In the genomic region with DNA sequence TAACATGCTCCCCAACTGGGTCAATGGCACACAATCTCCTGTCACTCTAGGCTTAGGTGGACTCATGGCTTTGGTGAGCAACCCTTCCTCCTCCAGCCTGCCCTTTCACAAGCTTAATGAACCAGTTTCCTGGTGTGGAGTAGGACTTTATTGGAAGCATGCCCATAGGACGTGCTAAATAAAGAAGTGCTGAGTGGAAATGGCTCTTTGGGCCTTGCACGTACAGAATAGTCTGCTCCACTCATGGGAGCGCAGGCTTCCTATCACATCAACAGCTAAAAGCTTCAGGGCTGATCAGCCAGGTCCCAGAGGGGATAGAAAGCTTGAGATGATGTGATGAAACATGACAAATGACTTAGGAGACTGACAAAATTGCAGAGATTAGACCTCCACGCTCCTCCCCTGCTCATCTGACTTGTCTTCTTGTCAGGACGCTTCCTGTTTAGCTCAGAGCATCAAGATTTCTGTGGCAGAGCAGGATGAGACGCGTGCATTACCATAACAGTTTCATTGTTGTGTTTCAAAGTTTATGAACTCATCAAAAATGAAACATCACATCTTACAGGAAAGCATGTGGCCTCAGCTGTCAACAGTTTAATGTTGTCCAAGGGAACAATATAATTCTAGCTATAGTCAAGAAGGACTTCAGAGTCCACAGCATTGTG, we compare ENCODE assay signal across 10 mouse cellular contexts.
DNase-seq lines count a peak whose midpoint lies in the region; ATAC-seq and TF ChIP-seq lines count a peak whose summit lies in the region.
"Had no signal": no experiment of that assay in that cellular context is flagged by ENCODE, and none has a peak within 500 bp of the region (broad histone marks: within the 10 kb centered on the region; RNA-seq: fewer than 3 reads in every experiment).

No protein-coding gene starts in this region.

- H3K4me1 ChIP-seq in forebrain, embryonic 13.5 days, result peaks cover 4% of the 10 kb centered on the region; the same call in 1 of the 2 replicates
- H3K4me1 ChIP-seq in forebrain, embryonic 10.5 days, result no peaks in the 10 kb centered on the region
- peaks cover 5% of the 10 kb centered on the region; the same call in 1 of the 2 replicates for H3K4me1 ChIP-seq in stomach, embryonic 14.5 days (ENCODE audit: control insufficient read depth, insufficient read depth, low read length)
- no peaks in the 10 kb centered on the region for H3K4me1 ChIP-seq in stomach, postnatal 0 days (replicated peaks; ENCODE audit: control insufficient read depth, insufficient read depth)
- H3K4me1 ChIP-seq in liver, embryonic 15.5 days (replicated peaks), result no peaks in the 10 kb centered on the region
- H3K4me1 ChIP-seq in cerebellum, adult 2 months (ENCODE audit: control insufficient read depth, insufficient read depth, low read length), result no peaks in the 10 kb centered on the region
- H3K4me1 ChIP-seq: limb, embryonic 15.5 days had no signal

- TF ChIP-seq POLR2A in cerebellum, adult 2 months (IDR thresholded peaks at IDR 0.05; ENCODE audit: borderline replicate concordance, insufficient read depth, low read length), result no peak

- H3K36me3 ChIP-seq in forebrain, embryonic 13.5 days (ENCODE audit: poor library complexity, severe bottlenecking), result no peaks in the 10 kb centered on the region
- H3K36me3 ChIP-seq in forebrain, embryonic 10.5 days (replicated peaks), result no peaks in the 10 kb centered on the region
- no peaks in the 10 kb centered on the region for H3K36me3 ChIP-seq in stomach, embryonic 14.5 days (ENCODE audit: control insufficient read depth, insufficient read depth, low read length)
- H3K36me3 ChIP-seq in stomach, postnatal 0 days (ENCODE audit: control insufficient read depth, insufficient read depth, low read length), result no peaks in the 10 kb centered on the region
- H3K36me3 ChIP-seq in liver, embryonic 15.5 days (replicated peaks), result no peaks in the 10 kb centered on the region
- H3K36me3 ChIP-seq: limb, embryonic 15.5 days had no signal

- H3K4me3 ChIP-seq in forebrain, embryonic 13.5 days, result no peak overlapping the region
- H3K4me3 ChIP-seq in forebrain, embryonic 10.5 days, result no peak overlapping the region
- no peak overlapping the region for H3K4me3 ChIP-seq in stomach, embryonic 14.5 days (ENCODE audit: low read depth, low read length)
- H3K4me3 ChIP-seq in stomach, postnatal 0 days (ENCODE audit: low read depth, low read length), result no peak overlapping the region
- no peak overlapping the region for H3K4me3 ChIP-seq in liver, embryonic 15.5 days (replicated peaks)
- H3K4me3 ChIP-seq in cerebellum, adult 2 months (replicated peaks; ENCODE audit: insufficient read depth, low read depth, low read length), result no peak overlapping the region
- H3K4me3 ChIP-seq: erythroblast, embryonic 14.5 days; limb, embryonic 15.5 days had no signal

- H3K4me2 ChIP-seq in forebrain, embryonic 13.5 days, result no peak overlapping the region
- no peak overlapping the region for H3K4me2 ChIP-seq in stomach, embryonic 14.5 days (replicated peaks; ENCODE audit: low read depth, low read length)
- H3K4me2 ChIP-seq in stomach, postnatal 0 days (replicated peaks; ENCODE audit: low read depth), result no peak overlapping the region
- no peak overlapping the region for H3K4me2 ChIP-seq in liver, embryonic 15.5 days
- H3K4me2 ChIP-seq: limb, embryonic 15.5 days had no signal

- ATAC-seq in forebrain, embryonic 13.5 days, result 0 out of 2 replicates have a peak, but pooled peaks have one; percentile 43
- ATAC-seq in stomach, embryonic 14.5 days (ENCODE audit: insufficient number of reproducible peaks, insufficient read depth, low FRiP score, low read depth), result no peak
- ATAC-seq in stomach, postnatal 0 days (ENCODE audit: low FRiP score, low TSS enrichment), result no peak
- ATAC-seq in liver, embryonic 15.5 days (ENCODE audit: insufficient read depth), result peak; percentile 34; the same call in 1 of the 2 replicates

- H3K27me3 ChIP-seq in forebrain, embryonic 13.5 days, result no peaks in the 10 kb centered on the region
- H3K27me3 ChIP-seq in forebrain, embryonic 10.5 days (ENCODE audit: poor library complexity, severe bottlenecking), result no peaks in the 10 kb centered on the region
- no peaks in the 10 kb centered on the region for H3K27me3 ChIP-seq in stomach, embryonic 14.5 days (ENCODE audit: control insufficient read depth, insufficient read depth, low read length)
- H3K27me3 ChIP-seq in stomach, postnatal 0 days (ENCODE audit: control insufficient read depth, insufficient read depth, low read length), result no peaks in the 10 kb centered on the region
- no peaks in the 10 kb centered on the region for H3K27me3 ChIP-seq in liver, embryonic 15.5 days
- no peaks in the 10 kb centered on the region for H3K27me3 ChIP-seq in cerebellum, adult 2 months (ENCODE audit: control insufficient read depth, insufficient read depth, low read length)
- H3K27me3 ChIP-seq: limb, embryonic 15.5 days had no signal

- no peak for DNase-seq in forebrain, embryonic 10.5 days (ENCODE audit: extremely low spot score, low spot score)
- DNase-seq in stomach, postnatal 0 days (ENCODE audit: low spot score), result no peak
- no peak for DNase-seq in cerebellum, adult 2 months
- no peak for DNase-seq in thymus, postnatal 0 days (ENCODE audit: low spot score)
- no peak for DNase-seq in gastrocnemius, postnatal 14 days

- TF ChIP-seq CTCF in stomach, postnatal 0 days (IDR thresholded peaks at IDR 0.05; ENCODE audit: low read depth), result no peak
- no peak for TF ChIP-seq CTCF in cerebellum, adult 2 months (IDR thresholded peaks at IDR 0.05; ENCODE audit: borderline replicate concordance, insufficient read depth, low read depth, low read length)

- H3K27ac ChIP-seq in forebrain, embryonic 13.5 days, result no peak overlapping the region
- no peak overlapping the region for H3K27ac ChIP-seq in forebrain, embryonic 10.5 days
- H3K27ac ChIP-seq in stomach, embryonic 14.5 days (ENCODE audit: low read length), result 0 out of 2 replicates have a peak overlapping the region, but pooled peaks have one; percentile 21
- H3K27ac ChIP-seq in stomach, postnatal 0 days (replicated peaks), result no peak overlapping the region; the same call in 1 of the 2 replicates
- no peak overlapping the region for H3K27ac ChIP-seq in liver, embryonic 15.5 days (replicated peaks)
- H3K27ac ChIP-seq in cerebellum, adult 2 months (ENCODE audit: insufficient read depth, low read length), result no peak overlapping the region
- H3K27ac ChIP-seq: limb, embryonic 15.5 days had no signal

- WGBS in forebrain, embryonic 13.5 days, result 82% methylated on average over 7 of the region's 7 CpGs
- 87% methylated on average over 7 of the region's 7 CpGs for WGBS in forebrain, embryonic 10.5 days
- 58% methylated on average over 7 of the region's 7 CpGs for WGBS in stomach, embryonic 14.5 days
- WGBS in stomach, postnatal 0 days, result 46% methylated on average over 7 of the region's 7 CpGs
- 42% methylated on average over 7 of the region's 7 CpGs for WGBS in liver, embryonic 15.5 days (ENCODE audit: insufficient replicate concordance)
- 60% methylated on average over 7 of the region's 7 CpGs for WGBS in cerebellum, adult 2 months

- intact Hi-C loops in gastrocnemius, postnatal 14 days (cut with DNase I; ENCODE audit: low total_unique reads), result no loop called here

- no peak overlapping the region for H3K9ac ChIP-seq in forebrain, embryonic 13.5 days
- no peak overlapping the region for H3K9ac ChIP-seq in stomach, embryonic 14.5 days (replicated peaks; ENCODE audit: low read depth, low read length)
- no peak overlapping the region for H3K9ac ChIP-seq in stomach, postnatal 0 days (ENCODE audit: low read length)
- no peak overlapping the region for H3K9ac ChIP-seq in liver, embryonic 15.5 days
- H3K9ac ChIP-seq: limb, embryonic 15.5 days had no signal

- TF ChIP-seq EP300 in stomach, postnatal 0 days (optimal IDR thresholded peaks at IDR 0.05), result no peak

- no peaks in the 10 kb centered on the region for H3K9me3 ChIP-seq in forebrain, embryonic 13.5 days (replicated peaks)
- H3K9me3 ChIP-seq in forebrain, embryonic 10.5 days, result no peaks in the 10 kb centered on the region
- no peaks in the 10 kb centered on the region for H3K9me3 ChIP-seq in stomach, embryonic 14.5 days (ENCODE audit: control insufficient read depth, low read depth, low read length)
- H3K9me3 ChIP-seq in stomach, postnatal 0 days (ENCODE audit: control insufficient read depth, low read length), result no peaks in the 10 kb centered on the region
- no peaks in the 10 kb centered on the region for H3K9me3 ChIP-seq in liver, embryonic 15.5 days (replicated peaks)
- H3K9me3 ChIP-seq: limb, embryonic 15.5 days had no signal

Comparison
In these comparisons a context has a peak if more than half of its experiments do, and no peak if none do; other contexts are left out.
1. ATAC-seq: peak in forebrain, embryonic 13.5 days (single experiment) and liver, embryonic 15.5 days (single experiment); none in stomach, embryonic 14.5 days (single experiment) and stomach, postnatal 0 days (single experiment).